Mouse (Mus musculus): Measurements from ENCODE around the gene Dmrtc1c2. TPM values are rescaled to one million over a fixed set of nuclear protein-coding genes. Genes with fewer than 3 reads are reported as not detected.
"Not testable (repeated sequence)": the region's sequence is repeated elsewhere in the genome, so short reads cannot be mapped to it uniquely, and the experiment has no call there.

Gene Dmrtc1c2
- not detected in 2 replicates for polyA plus RNA-seq (2014; fragmentation: Nextera tagmentation; extraction: Ambion mirVana)

GRCm38 (mm10) chrX:102854516-102854915 is at the start of gene Dmrtc1c2:
Gene Dmrtc1c2 (minus strand): TSS chrX:102854616.
- not testable (repeated sequence) for ATAC-seq (ENCODE audit: insufficient read depth, low FRiP score, low TSS enrichment); H3K36me3 ChIP-seq (ENCODE audit: control insufficient read depth, insufficient read depth, low read length); H3K27me3 ChIP-seq (ENCODE audit: control insufficient read depth, insufficient read depth, low read length); H3K9ac ChIP-seq (ENCODE audit: low read length); H3K4me3 ChIP-seq (ENCODE audit: low read depth, low read length); H3K4me2 ChIP-seq (ENCODE audit: low read depth); H3K4me1 ChIP-seq (ENCODE audit: control insufficient read depth, insufficient read depth, low read length); H3K9me3 ChIP-seq (ENCODE audit: control insufficient read depth, low read length); H3K27ac ChIP-seq (ENCODE audit: low read depth, low read length); DNase-seq (ENCODE audit: low spot score)
- 93% methylated on average over 2 of the region's 13 CpGs for WGBS

GRCm38 (mm10) chrX:102867871-102868270 is 13.5 kb upstream of the Dmrtc1c2 start, which contains the start of gene 1700031F05Rik:
Gene 1700031F05Rik (minus strand): TSS chrX:102867971.
- Histone ChIP-seq H3K27ac (ENCODE audit: low read depth, low read length) (no peak within 1 kb of the TSS), H3K4me3 (ENCODE audit: low read depth, low read length) (no peak within 1 kb of the TSS), H3K27me3 (ENCODE audit: control insufficient read depth, insufficient read depth, low read length) (no peaks in the 10 kb centered on the region), H3K4me2 (ENCODE audit: low read depth) (no peak within 1 kb of the TSS), H3K4me1 (ENCODE audit: control insufficient read depth, insufficient read depth, low read length) (no peaks in the 10 kb centered on the region), H3K9ac (ENCODE audit: low read length) (no peak within 1 kb of the TSS), H3K9me3 (ENCODE audit: control insufficient read depth, low read length) (no peaks in the 10 kb centered on the region), H3K36me3 (ENCODE audit: control insufficient read depth, insufficient read depth, low read length) (no peaks in the 10 kb centered on the region)
- 83% methylated on average over 6 of the region's 6 CpGs for WGBS
- DNase-seq (ENCODE audit: low spot score) (no peak), ATAC-seq (ENCODE audit: insufficient read depth, low FRiP score, low TSS enrichment) (no peak)

- no peak overlapping the region for H3K4me2 ChIP-seq (ENCODE audit: low read depth)
- DNase-seq (ENCODE audit: low spot score) (no peak), ATAC-seq (ENCODE audit: insufficient read depth, low FRiP score, low TSS enrichment) (no peak)
- H3K4me3 ChIP-seq (ENCODE audit: low read depth, low read length) = no peak overlapping the region
- no peaks in the 10 kb centered on the region for H3K9me3 ChIP-seq (ENCODE audit: control insufficient read depth, low read length)
- H3K9ac ChIP-seq (ENCODE audit: low read length) = no peak overlapping the region
- 63% methylated on average over 4 of the region's 4 CpGs for WGBS
- H3K36me3 ChIP-seq (ENCODE audit: control insufficient read depth, insufficient read depth, low read length) = no peaks in the 10 kb centered on the region
- no peaks in the 10 kb centered on the region for H3K27me3 ChIP-seq (ENCODE audit: control insufficient read depth, insufficient read depth, low read length)
- no peak overlapping the region for H3K27ac ChIP-seq (ENCODE audit: low read depth, low read length)
- H3K4me1 ChIP-seq (ENCODE audit: control insufficient read depth, insufficient read depth, low read length) = no peaks in the 10 kb centered on the region
Measured at GRCm38 (mm10) chrX:102812311-102812710, 42.1 kb downstream of the Dmrtc1c2 start.

GRCm38 (mm10) chrX:102802663-102803062 is 51.8 kb downstream of the Dmrtc1c2 start, which contains the start of gene Dmrtc1c1:
Gene Dmrtc1c1 (plus strand): TSS chrX:102802963.
- not testable (repeated sequence) for H3K4me1 ChIP-seq (ENCODE audit: control insufficient read depth, insufficient read depth, low read length)

More at GRCm38 (mm10) chrX:102802663-102803062, 51.8 kb downstream of the Dmrtc1c2 start, which contains the start of gene Dmrtc1c1:
- DNase-seq (ENCODE audit: low spot score); ATAC-seq (ENCODE audit: insufficient read depth, low FRiP score, low TSS enrichment); H3K9ac ChIP-seq (ENCODE audit: low read length); H3K36me3 ChIP-seq (ENCODE audit: control insufficient read depth, insufficient read depth, low read length); H3K4me3 ChIP-seq (ENCODE audit: low read depth, low read length); H3K4me2 ChIP-seq (ENCODE audit: low read depth); H3K27me3 ChIP-seq (ENCODE audit: control insufficient read depth, insufficient read depth, low read length); H3K27ac ChIP-seq (ENCODE audit: low read depth, low read length); H3K9me3 ChIP-seq (ENCODE audit: control insufficient read depth, low read length): not testable (repeated sequence)
- WGBS = no CpG with 5 or more reads among the region's 14 CpGs

Other genes starting within 250 kb of the Dmrtc1c2 start
- gene Phka1, start 210.4 kb downstream of the Dmrtc1c2 start, polyA plus RNA-seq (2014; fragmentation: Nextera tagmentation; extraction: Ambion mirVana) = 6.3 and 6.8 TPM in 2 replicates
- not detected in 2 replicates for gene Gm3880, start 167.6 kb downstream of the Dmrtc1c2 start, polyA plus RNA-seq (2014; fragmentation: Nextera tagmentation; extraction: Ambion mirVana)
- gene Gm9112, start 147.0 kb downstream of the Dmrtc1c2 start, polyA plus RNA-seq (2014; fragmentation: Nextera tagmentation; extraction: Ambion mirVana) = not detected in 2 replicates
- not detected in 2 replicates for gene Dmrtc1b, start 146.8 kb downstream of the Dmrtc1c2 start, polyA plus RNA-seq (2014; fragmentation: Nextera tagmentation; extraction: Ambion mirVana)
- gene Dmrtc1c1, start 51.7 kb downstream of the Dmrtc1c2 start, polyA plus RNA-seq (2014; fragmentation: Nextera tagmentation; extraction: Ambion mirVana) = not detected in 2 replicates
- gene 1700031F05Rik, start 13.4 kb upstream of the Dmrtc1c2 start, polyA plus RNA-seq (2014; fragmentation: Nextera tagmentation; extraction: Ambion mirVana) = not detected in 2 replicates
- gene Dmrtc1a, start 54.1 kb upstream of the Dmrtc1c2 start, polyA plus RNA-seq (2014; fragmentation: Nextera tagmentation; extraction: Ambion mirVana) = 0.31 and 0.81 TPM in 2 replicates
- gene 1700011M02Rik, start 54.3 kb upstream of the Dmrtc1c2 start, polyA plus RNA-seq (2014; fragmentation: Nextera tagmentation; extraction: Ambion mirVana) = not detected in 2 replicates
- gene 1700018G05Rik, start 73.8 kb upstream of the Dmrtc1c2 start, polyA plus RNA-seq (2014; fragmentation: Nextera tagmentation; extraction: Ambion mirVana) = not detected in 2 replicates